Mouse (Mus musculus) heart, embryonic 11.5 days (tissue): ENCODE data around the gene Rdx. TPM values are rescaled to one million over a fixed set of nuclear protein-coding genes. Genes with fewer than 3 reads are reported as not detected.

Experiments used
- microRNA-seq: library from miRNA; unstranded; fragments of <30 nt; microRNA quantifications from one replicate; pipeline ENCODE4, GENCODE M21; 2016; ENCODE audit warnings: borderline number of aligned reads
- polyA plus RNA-seq: library from polyadenylated mRNA; unstranded; fragments of >200 nt; fragmentation: Nextera tagmentation; extraction: Ambion mirVana; gene quantifications from 2 replicates; pipeline ENCODE4 v1.2.1, GENCODE M21; 2014

The Rdx gene
- polyA plus RNA-seq, 1 experiment from 2014 or later = 213 TPM

Small RNA genes within 50 kb of the gene (microRNA-seq; reads per million reads assigned to microRNA genes)
- gene Gm27686 (not detected), gene Mir6244 (not detected)

Other genes starting within 250 kb of the Rdx start
- gene Fdx1, start 83.6 kb upstream of the Rdx start, polyA plus RNA-seq = 82.5 and 84.3 TPM in 2 replicates
- 3.8 and 4.3 TPM in 2 replicates for gene Zc3h12c, start 121.4 kb downstream of the Rdx start, polyA plus RNA-seq